Mouse (Mus musculus): Measurements from ENCODE around the gene Kif1b. TPM values are rescaled to one million over a fixed set of nuclear protein-coding genes. Genes with fewer than 3 reads are reported as not detected.

Kif1b gene
- polyA plus RNA-seq, 1 experiment = 19.4 TPM

- Histone ChIP-seq H3K27me3 (ENCODE audit: control insufficient read depth, insufficient read depth, low read length) (no peaks in the 10 kb centered on the region), H3K4me1 (ENCODE audit: control insufficient read depth, insufficient read depth, insufficient read length, low read length) (peaks cover 1% of the 10 kb centered on the region; the same call in 1 of the 2 replicates), H3K36me3 (ENCODE audit: control insufficient read depth, insufficient read depth, low read length) (peaks cover 64% of the 10 kb centered on the region), H3K27ac (ENCODE audit: insufficient read depth, low read depth, low read length) (no peak overlapping the region), H3K4me3 (ENCODE audit: low read depth, low read length) (no peak overlapping the region)
- TF ChIP-seq POLR2A (IDR thresholded peaks at IDR 0.05; ENCODE audit: low read depth, low read length) (no peak), CTCF (IDR thresholded peaks at IDR 0.05; ENCODE audit: extremely low read depth, insufficient read length, insufficient replicate concordance, low read depth, low read length) (no peak)
- WGBS = 82% methylated on average over 5 of the region's 5 CpGs
Observed at GRCm38 (mm10) chr4:149339426-149340214, 32.1 kb upstream of the Kif1b start.

GRCm38 (mm10) chr4:149338137-149338536 is 30.6 kb upstream of the Kif1b start:
- no peak for TF ChIP-seq POLR2A (IDR thresholded peaks at IDR 0.05; ENCODE audit: low read depth, low read length)
- no peak for TF ChIP-seq CTCF (IDR thresholded peaks at IDR 0.05; ENCODE audit: extremely low read depth, insufficient read length, insufficient replicate concordance, low read depth, low read length)
- 89% methylated on average over 2 of the region's 2 CpGs for WGBS
- no peak overlapping the region for H3K4me3 ChIP-seq (ENCODE audit: low read depth, low read length)
- H3K27me3 ChIP-seq (ENCODE audit: control insufficient read depth, insufficient read depth, low read length) = no peaks in the 10 kb centered on the region
- peaks cover 1% of the 10 kb centered on the region; the same call in 1 of the 2 replicates for H3K4me1 ChIP-seq (ENCODE audit: control insufficient read depth, insufficient read depth, insufficient read length, low read length)
- peaks cover 59% of the 10 kb centered on the region for H3K36me3 ChIP-seq (ENCODE audit: control insufficient read depth, insufficient read depth, low read length)
- H3K27ac ChIP-seq (ENCODE audit: insufficient read depth, low read depth, low read length) = no peak overlapping the region

DNA sequence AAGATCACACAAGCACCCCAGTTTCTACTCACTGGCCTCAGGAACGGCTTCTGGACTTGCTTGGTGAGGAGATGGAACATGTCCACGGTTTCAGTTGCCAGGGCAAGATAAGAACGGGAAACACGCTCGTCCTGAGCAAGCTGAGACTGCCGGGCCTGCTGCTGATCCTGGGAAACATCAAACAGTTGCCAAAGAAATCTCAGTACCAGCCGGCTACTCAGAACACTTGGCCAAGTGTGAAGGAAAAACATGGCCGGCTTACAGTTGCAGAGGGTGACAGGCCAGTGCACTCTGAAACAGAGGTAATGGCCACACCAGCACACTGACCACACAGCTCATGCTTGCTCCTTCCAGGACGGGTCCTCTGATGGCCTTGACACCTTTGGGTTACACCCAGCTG is 29.9 kb upstream of the Kif1b start:
- Histone ChIP-seq H3K4me1 (ENCODE audit: control insufficient read depth, insufficient read depth, insufficient read length, low read length) (peaks cover 1% of the 10 kb centered on the region; the same call in 1 of the 2 replicates), H3K4me3 (ENCODE audit: low read depth, low read length) (no peak overlapping the region), H3K36me3 (ENCODE audit: control insufficient read depth, insufficient read depth, low read length) (peaks cover 59% of the 10 kb centered on the region), H3K27me3 (ENCODE audit: control insufficient read depth, insufficient read depth, low read length) (no peaks in the 10 kb centered on the region), H3K27ac (ENCODE audit: insufficient read depth, low read depth, low read length) (no peak overlapping the region)
- TF ChIP-seq POLR2A (IDR thresholded peaks at IDR 0.05; ENCODE audit: low read depth, low read length) (no peak), CTCF (IDR thresholded peaks at IDR 0.05; ENCODE audit: extremely low read depth, insufficient read length, insufficient replicate concordance, low read depth, low read length) (no peak)
- WGBS = 72% methylated on average over 9 of the region's 9 CpGs

DNA sequence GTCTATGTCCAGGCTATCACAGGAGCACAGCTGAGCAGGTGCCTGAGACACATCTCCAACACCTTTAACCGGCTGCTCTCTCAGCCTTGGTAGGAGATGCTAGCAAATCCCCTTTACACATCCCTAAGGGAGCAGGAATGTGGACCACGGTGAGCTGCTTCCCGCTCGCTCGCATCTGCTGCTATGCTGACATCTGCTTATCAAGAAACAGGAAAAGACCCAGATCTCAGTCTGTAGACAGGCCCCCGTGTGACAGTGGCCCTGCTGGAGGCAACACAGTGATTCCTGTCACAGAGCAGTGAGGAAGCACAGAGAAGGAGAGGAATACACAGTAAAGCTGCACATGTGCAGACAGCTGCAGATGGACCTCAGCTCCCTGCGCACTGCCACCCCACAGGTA is 28.8 kb upstream of the Kif1b start:
- peaks cover 59% of the 10 kb centered on the region for H3K36me3 ChIP-seq (ENCODE audit: control insufficient read depth, insufficient read depth, low read length)
- no peak overlapping the region for H3K4me3 ChIP-seq (ENCODE audit: low read depth, low read length)
- H3K27ac ChIP-seq (ENCODE audit: insufficient read depth, low read depth, low read length) = no peak overlapping the region
- no peak for TF ChIP-seq CTCF (IDR thresholded peaks at IDR 0.05; ENCODE audit: extremely low read depth, insufficient read length, insufficient replicate concordance, low read depth, low read length)
- no peak for TF ChIP-seq POLR2A (IDR thresholded peaks at IDR 0.05; ENCODE audit: low read depth, low read length)
- no peaks in the 10 kb centered on the region for H3K27me3 ChIP-seq (ENCODE audit: control insufficient read depth, insufficient read depth, low read length)
- WGBS = 89% methylated on average over 7 of the region's 7 CpGs
- H3K4me1 ChIP-seq (ENCODE audit: control insufficient read depth, insufficient read depth, insufficient read length, low read length) = peaks cover 1% of the 10 kb centered on the region; the same call in 1 of the 2 replicates

DNA sequence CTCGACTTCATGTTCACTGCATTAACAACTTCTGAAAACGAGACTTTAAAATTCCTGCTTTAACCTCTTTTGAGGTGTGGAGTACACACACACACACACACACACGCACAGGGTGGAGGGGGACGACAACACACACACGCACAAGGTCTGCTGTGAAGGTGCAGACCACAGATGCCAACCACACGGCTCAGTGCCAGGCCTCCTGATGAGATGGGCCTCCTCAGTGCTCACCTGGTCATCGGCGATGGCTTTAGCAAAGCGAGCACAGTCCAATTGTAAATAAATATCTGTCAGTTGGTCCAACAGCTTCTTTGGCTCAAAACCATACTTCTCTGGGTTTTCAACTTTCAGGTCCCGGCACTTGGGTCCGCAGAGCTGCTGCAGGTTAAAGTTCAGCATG is 27.4 kb upstream of the Kif1b start:
- TF ChIP-seq CTCF (IDR thresholded peaks at IDR 0.05; ENCODE audit: extremely low read depth, insufficient read length, insufficient replicate concordance, low read depth, low read length) (no peak), POLR2A (IDR thresholded peaks at IDR 0.05; ENCODE audit: low read depth, low read length) (no peak)
- WGBS = 94% methylated on average over 11 of the region's 11 CpGs
- Histone ChIP-seq H3K27ac (ENCODE audit: insufficient read depth, low read depth, low read length) (no peak overlapping the region), H3K27me3 (ENCODE audit: control insufficient read depth, insufficient read depth, low read length) (no peaks in the 10 kb centered on the region), H3K4me1 (ENCODE audit: control insufficient read depth, insufficient read depth, insufficient read length, low read length) (no peaks in the 10 kb centered on the region), H3K36me3 (ENCODE audit: control insufficient read depth, insufficient read depth, low read length) (peaks cover 65% of the 10 kb centered on the region), H3K4me3 (ENCODE audit: low read depth, low read length) (no peak overlapping the region)

GRCm38 (mm10) chr4:149332726-149333125 is 25.2 kb upstream of the Kif1b start:
- no peak for TF ChIP-seq POLR2A (IDR thresholded peaks at IDR 0.05; ENCODE audit: low read depth, low read length)
- 88% methylated on average over 7 of the region's 7 CpGs for WGBS
- H3K4me3 ChIP-seq (ENCODE audit: low read depth, low read length) = no peak overlapping the region
- no peaks in the 10 kb centered on the region for H3K27me3 ChIP-seq (ENCODE audit: control insufficient read depth, insufficient read depth, low read length)
- H3K36me3 ChIP-seq (ENCODE audit: control insufficient read depth, insufficient read depth, low read length) = peaks cover 71% of the 10 kb centered on the region
- no peak overlapping the region for H3K27ac ChIP-seq (ENCODE audit: insufficient read depth, low read depth, low read length)
- H3K4me1 ChIP-seq (ENCODE audit: control insufficient read depth, insufficient read depth, insufficient read length, low read length) = no peaks in the 10 kb centered on the region

DNA sequence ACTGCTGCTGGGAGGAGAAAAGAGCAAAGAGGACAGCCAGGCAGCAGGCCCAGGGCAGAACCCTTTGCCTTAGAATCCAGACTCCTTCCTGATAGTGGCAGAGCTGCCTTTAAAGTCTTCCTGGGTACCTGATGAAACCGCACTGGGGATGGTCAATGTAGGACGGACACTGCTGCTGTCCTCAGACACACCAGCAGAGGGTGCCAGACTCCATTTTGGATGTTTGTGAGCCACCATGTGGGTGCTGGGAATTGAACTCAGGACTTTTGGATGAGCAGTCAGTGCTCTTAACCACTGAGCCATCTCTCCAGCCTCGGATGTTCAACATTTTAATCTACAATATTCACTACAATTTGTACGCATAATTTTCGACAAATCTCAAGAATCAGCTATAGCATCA is 23.0 kb upstream of the Kif1b start:
- 94% methylated on average over 5 of the region's 5 CpGs for WGBS

More for the DNA sequence above, 23.0 kb upstream of the Kif1b start:
- no peaks in the 10 kb centered on the region for H3K4me1 ChIP-seq (ENCODE audit: control insufficient read depth, insufficient read depth, insufficient read length, low read length)
- H3K4me3 ChIP-seq (ENCODE audit: low read depth, low read length) = no peak overlapping the region
- H3K27me3 ChIP-seq (ENCODE audit: control insufficient read depth, insufficient read depth, low read length) = no peaks in the 10 kb centered on the region
- TF ChIP-seq POLR2A (IDR thresholded peaks at IDR 0.05; ENCODE audit: low read depth, low read length) = no peak
- peak; percentile 36; the same call in 1 of the 2 replicates for TF ChIP-seq CTCF (IDR thresholded peaks at IDR 0.05; ENCODE audit: extremely low read depth, insufficient read length, insufficient replicate concordance, low read depth, low read length)
- H3K36me3 ChIP-seq (ENCODE audit: control insufficient read depth, insufficient read depth, low read length) = peaks cover 56% of the 10 kb centered on the region
- no peak overlapping the region for H3K27ac ChIP-seq (ENCODE audit: insufficient read depth, low read depth, low read length)
